Mouse (Mus musculus): Measurements from ENCODE around the gene Pcsk5. TPM values are rescaled to one million over a fixed set of nuclear protein-coding genes. Genes with fewer than 3 reads are reported as not detected.

Pcsk5 gene
- polyA plus RNA-seq (2016; fragmentation: Nextera tagmentation; extraction: Ambion mirVana): 10.7 and 14.3 TPM in 2 replicates

GRCm38 (mm10) chr19:17837471-17837859 lies at the start of gene Pcsk5:
TSS of gene Pcsk5 (minus strand) at chr19:17837632.
- H3K27me3 ChIP-seq (replicated peaks; ENCODE audit: low read depth, poor library complexity, severe bottlenecking): peaks cover 15% of the 10 kb centered on the region
- peak within 1 kb of the TSS; percentile 84 for H3K4me3 ChIP-seq
- peaks cover 39% of the 10 kb centered on the region for H3K4me1 ChIP-seq
- peak within 1 kb of the TSS; percentile 92 for H3K27ac ChIP-seq (replicated peaks)
- H3K9me3 ChIP-seq: no peaks in the 10 kb centered on the region
- no peaks in the 10 kb centered on the region for H3K36me3 ChIP-seq (replicated peaks)
- peak; percentile 93 for DNase-seq (ENCODE audit: low spot score)
- WGBS: under 1% methylated on average over 36 of the region's 36 CpGs

GRCm38 (mm10) chr19:17875804-17876203 lies 38.4 kb upstream of the Pcsk5 start:
- H3K4me3 ChIP-seq: no peak overlapping the region
- peaks cover 24% of the 10 kb centered on the region for H3K4me1 ChIP-seq
- DNase-seq (ENCODE audit: low spot score): no peak
- no peak overlapping the region for H3K27ac ChIP-seq (replicated peaks)
- WGBS: 63% methylated on average over 7 of the region's 7 CpGs
- H3K36me3 ChIP-seq (replicated peaks): no peaks in the 10 kb centered on the region
- H3K9me3 ChIP-seq: no peaks in the 10 kb centered on the region
- no peaks in the 10 kb centered on the region for H3K27me3 ChIP-seq (replicated peaks; ENCODE audit: low read depth, poor library complexity, severe bottlenecking)

- DNase-seq (ENCODE audit: low spot score): no peak
- 63% methylated on average over 2 of the region's 2 CpGs for WGBS
- H3K27ac ChIP-seq (replicated peaks): no peak overlapping the region
These were observed 37.0 kb upstream of the Pcsk5 start for GRCm38 (mm10) chr19:17874388-17874787.

GRCm38 (mm10) chr19:17873755-17874154 lies 36.3 kb upstream of the Pcsk5 start:
- no peak for DNase-seq (ENCODE audit: low spot score)
- no peaks in the 10 kb centered on the region for H3K9me3 ChIP-seq
- peaks cover 24% of the 10 kb centered on the region for H3K4me1 ChIP-seq
- H3K36me3 ChIP-seq (replicated peaks): no peaks in the 10 kb centered on the region
- no peak overlapping the region for H3K27ac ChIP-seq (replicated peaks)
- 60% methylated on average over 2 of the region's 2 CpGs for WGBS
- no peaks in the 10 kb centered on the region for H3K27me3 ChIP-seq (replicated peaks; ENCODE audit: low read depth, poor library complexity, severe bottlenecking)
- no peak overlapping the region for H3K4me3 ChIP-seq

More at GRCm38 (mm10) chr19:17874388-17874787, 37.0 kb upstream of the Pcsk5 start:
- no peaks in the 10 kb centered on the region for H3K9me3 ChIP-seq
- peaks cover 24% of the 10 kb centered on the region for H3K4me1 ChIP-seq
- H3K36me3 ChIP-seq (replicated peaks): no peaks in the 10 kb centered on the region
- H3K4me3 ChIP-seq: no peak overlapping the region
- H3K27me3 ChIP-seq (replicated peaks; ENCODE audit: low read depth, poor library complexity, severe bottlenecking): no peaks in the 10 kb centered on the region

- H3K4me1 ChIP-seq: no peaks in the 10 kb centered on the region
- no peaks in the 10 kb centered on the region for H3K27me3 ChIP-seq (replicated peaks; ENCODE audit: low read depth, poor library complexity, severe bottlenecking)
- WGBS: 81% methylated on average over 3 of the region's 3 CpGs
- no peaks in the 10 kb centered on the region for H3K36me3 ChIP-seq (replicated peaks)
- DNase-seq (ENCODE audit: low spot score): no peak
- H3K9me3 ChIP-seq: no peaks in the 10 kb centered on the region
- H3K4me3 ChIP-seq: no peak overlapping the region
- H3K27ac ChIP-seq (replicated peaks): no peak overlapping the region
These were observed 29.0 kb upstream of the Pcsk5 start for GRCm38 (mm10) chr19:17866317-17866891.

GRCm38 (mm10) chr19:17860351-17861014 lies 23.1 kb upstream of the Pcsk5 start:
- Histone ChIP-seq H3K36me3 (replicated peaks) (no peaks in the 10 kb centered on the region), H3K9me3 (no peaks in the 10 kb centered on the region), H3K4me3 (no peak overlapping the region), H3K27ac (replicated peaks) (no peak overlapping the region), H3K4me1 (no peaks in the 10 kb centered on the region), H3K27me3 (replicated peaks; ENCODE audit: low read depth, poor library complexity, severe bottlenecking) (no peaks in the 10 kb centered on the region)
- WGBS: 74% methylated on average over 4 of the region's 4 CpGs
- no peak for DNase-seq (ENCODE audit: low spot score)

GRCm38 (mm10) chr19:17856741-17857140 lies 19.3 kb upstream of the Pcsk5 start:
- 72% methylated on average over 3 of the region's 3 CpGs for WGBS
- Histone ChIP-seq H3K27ac (replicated peaks) (no peak overlapping the region), H3K4me1 (no peaks in the 10 kb centered on the region), H3K27me3 (replicated peaks; ENCODE audit: low read depth, poor library complexity, severe bottlenecking) (no peaks in the 10 kb centered on the region), H3K36me3 (replicated peaks) (no peaks in the 10 kb centered on the region), H3K9me3 (no peaks in the 10 kb centered on the region), H3K4me3 (no peak overlapping the region)
- no peak for DNase-seq (ENCODE audit: low spot score)

- H3K4me1 ChIP-seq: no peaks in the 10 kb centered on the region
- H3K9me3 ChIP-seq: no peaks in the 10 kb centered on the region
- no peak for DNase-seq (ENCODE audit: low spot score)
- WGBS: 88% methylated on average over 2 of the region's 2 CpGs
- H3K27me3 ChIP-seq (replicated peaks; ENCODE audit: low read depth, poor library complexity, severe bottlenecking): no peaks in the 10 kb centered on the region
- no peaks in the 10 kb centered on the region for H3K36me3 ChIP-seq (replicated peaks)
- H3K4me3 ChIP-seq: no peak overlapping the region
- H3K27ac ChIP-seq (replicated peaks): no peak overlapping the region
These were observed 11.0 kb upstream of the Pcsk5 start for GRCm38 (mm10) chr19:17848417-17848816.

- no peak for DNase-seq (ENCODE audit: low spot score)
- Histone ChIP-seq H3K4me1 (no peaks in the 10 kb centered on the region), H3K4me3 (no peak overlapping the region), H3K36me3 (replicated peaks) (no peaks in the 10 kb centered on the region), H3K27me3 (replicated peaks; ENCODE audit: low read depth, poor library complexity, severe bottlenecking) (no peaks in the 10 kb centered on the region), H3K9me3 (no peaks in the 10 kb centered on the region), H3K27ac (replicated peaks) (no peak overlapping the region)
- 77% methylated on average over 5 of the region's 5 CpGs for WGBS
These were observed 8.5 kb upstream of the Pcsk5 start for GRCm38 (mm10) chr19:17845967-17846366.

- Histone ChIP-seq H3K36me3 (replicated peaks) (no peaks in the 10 kb centered on the region), H3K9me3 (no peaks in the 10 kb centered on the region), H3K4me3 (no peak overlapping the region), H3K27ac (replicated peaks) (no peak overlapping the region), H3K4me1 (peaks cover 10% of the 10 kb centered on the region), H3K27me3 (replicated peaks; ENCODE audit: low read depth, poor library complexity, severe bottlenecking) (peaks cover 7% of the 10 kb centered on the region)
- 83% methylated on average over 2 of the region's 2 CpGs for WGBS
- no peak for DNase-seq (ENCODE audit: low spot score)
These were observed 4.2 kb upstream of the Pcsk5 start for GRCm38 (mm10) chr19:17841586-17841985.

- H3K4me3 ChIP-seq: no peak overlapping the region
- H3K27me3 ChIP-seq (replicated peaks; ENCODE audit: low read depth, poor library complexity, severe bottlenecking): peaks cover 14% of the 10 kb centered on the region
- H3K9me3 ChIP-seq: no peaks in the 10 kb centered on the region
- no peaks in the 10 kb centered on the region for H3K36me3 ChIP-seq (replicated peaks)
- H3K4me1 ChIP-seq: peaks cover 27% of the 10 kb centered on the region
- DNase-seq (ENCODE audit: low spot score): no peak
- 87% methylated on average over 1 of the region's 1 CpGs for WGBS
- H3K27ac ChIP-seq (replicated peaks): no peak overlapping the region
These were observed 2.4 kb upstream of the Pcsk5 start for GRCm38 (mm10) chr19:17839856-17840255.

- H3K36me3 ChIP-seq (replicated peaks): no peaks in the 10 kb centered on the region
- no peaks in the 10 kb centered on the region for H3K9me3 ChIP-seq
- peak overlapping the region; percentile 92 for H3K27ac ChIP-seq (replicated peaks)
- peak; percentile 78 for DNase-seq (ENCODE audit: low spot score)
- H3K27me3 ChIP-seq (replicated peaks; ENCODE audit: low read depth, poor library complexity, severe bottlenecking): peaks cover 15% of the 10 kb centered on the region
- WGBS: under 1% methylated on average over 72 of the region's 72 CpGs
- H3K4me3 ChIP-seq: peak overlapping the region; percentile 84
- peaks cover 39% of the 10 kb centered on the region for H3K4me1 ChIP-seq
These were observed 614 bp downstream of the Pcsk5 start for GRCm38 (mm10) chr19:17836566-17837470.
